Comparison of ENCODE assay signal across 9 mouse cellular contexts in the genomic region with DNA sequence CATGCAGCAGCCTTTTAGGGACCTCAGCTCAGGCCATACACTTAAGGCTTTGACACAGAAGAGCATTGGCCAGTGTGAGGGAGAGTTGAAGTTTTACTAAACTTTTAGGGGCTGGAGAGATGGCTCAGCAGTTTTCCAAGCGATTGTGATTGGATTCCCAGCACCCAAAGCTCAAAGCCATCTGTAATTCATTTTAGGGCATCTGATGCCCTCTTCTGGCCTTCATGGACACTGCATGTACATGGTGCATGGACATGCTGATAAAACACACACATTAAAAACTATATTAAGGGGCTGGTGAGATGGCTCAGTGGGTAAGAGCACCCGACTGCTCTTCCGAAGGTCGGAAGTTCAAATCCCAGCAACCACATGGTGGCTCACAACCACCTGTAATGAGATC. TPM values are rescaled to one million over a fixed set of nuclear protein-coding genes. Genes with fewer than 3 reads are reported as not detected.
DNase-seq lines count a peak whose midpoint lies in the region; ATAC-seq and TF ChIP-seq lines count a peak whose summit lies in the region.
"Had no signal": no experiment of that assay in that cellular context is flagged by ENCODE, and none has a peak within 500 bp of the region (broad histone marks: within the 10 kb centered on the region; RNA-seq: fewer than 3 reads in every experiment).

No protein-coding gene starts in this region.

- no peak overlapping the region for H3K9ac ChIP-seq in hindbrain, postnatal 0 days (replicated peaks; ENCODE audit: low read length)
- H3K9ac ChIP-seq: midbrain, embryonic 12.5 days had no signal

- H3K4me2 ChIP-seq in hindbrain, postnatal 0 days (ENCODE audit: low read depth, low read length): no peak overlapping the region
- H3K4me2 ChIP-seq: midbrain, embryonic 12.5 days had no signal

- no peak for ATAC-seq in hindbrain, postnatal 0 days
- no peak for ATAC-seq in frontal cortex, adult (ENCODE audit: low TSS enrichment)

- no peak overlapping the region for H3K27ac ChIP-seq in hindbrain, postnatal 0 days
- no peak overlapping the region for H3K27ac ChIP-seq in hindbrain, embryonic 10.5 days
- H3K27ac ChIP-seq in embryonic facial prominence, embryonic 10.5 days (replicated peaks): no peak overlapping the region
- H3K27ac ChIP-seq: midbrain, embryonic 12.5 days had no signal

- DNase-seq in hindbrain, postnatal 0 days (ENCODE audit: low spot score): no peak
- DNase-seq in hindbrain, embryonic 10.5 days (ENCODE audit: low spot score): no peak
- peak; percentile 64 to 66 for DNase-seq in B cell, adult 2 months
- DNase-seq in adipocyte (ENCODE audit: low spot score): peak; percentile 47
- DNase-seq in kidney, postnatal 10 days: peak; percentile 71
- DNase-seq in embryonic facial prominence, embryonic 10.5 days (ENCODE audit: low spot score): no peak
- DNase-seq in right cerebral cortex, adult 18-20 months: no peak

- no peaks in the 10 kb centered on the region for H3K36me3 ChIP-seq in hindbrain, postnatal 0 days (ENCODE audit: insufficient read depth, low read length)
- no peaks in the 10 kb centered on the region for H3K36me3 ChIP-seq in hindbrain, embryonic 10.5 days
- H3K36me3 ChIP-seq in embryonic facial prominence, embryonic 10.5 days (replicated peaks): no peaks in the 10 kb centered on the region
- H3K36me3 ChIP-seq: midbrain, embryonic 12.5 days had no signal

- peak; percentile 48 for TF ChIP-seq CTCF in hindbrain, postnatal 0 days (IDR thresholded peaks at IDR 0.05; ENCODE audit: low read depth)

- no peaks in the 10 kb centered on the region for H3K27me3 ChIP-seq in hindbrain, postnatal 0 days (ENCODE audit: insufficient read depth, low read length)
- no peaks in the 10 kb centered on the region for H3K27me3 ChIP-seq in hindbrain, embryonic 10.5 days (ENCODE audit: insufficient read depth, poor library complexity, severe bottlenecking)
- H3K27me3 ChIP-seq in embryonic facial prominence, embryonic 10.5 days (replicated peaks; ENCODE audit: low read depth, poor library complexity, severe bottlenecking): no peaks in the 10 kb centered on the region
- H3K27me3 ChIP-seq: midbrain, embryonic 12.5 days had no signal

- no peaks in the 10 kb centered on the region for H3K4me1 ChIP-seq in hindbrain, postnatal 0 days (ENCODE audit: insufficient read depth, low read length)
- peaks cover under 1% of the 10 kb centered on the region; the same call in 1 of the 2 replicates for H3K4me1 ChIP-seq in hindbrain, embryonic 10.5 days (replicated peaks)
- peaks cover 1% of the 10 kb centered on the region for H3K4me1 ChIP-seq in embryonic facial prominence, embryonic 10.5 days
- H3K4me1 ChIP-seq: midbrain, embryonic 12.5 days had no signal

- WGBS in hindbrain, postnatal 0 days: 80% methylated on average over 4 of the region's 4 CpGs
- 72% methylated on average over 4 of the region's 4 CpGs for WGBS in hindbrain, embryonic 10.5 days
- WGBS in embryonic facial prominence, embryonic 10.5 days: 77% methylated on average over 4 of the region's 4 CpGs

- H3K4me3 ChIP-seq in hindbrain, postnatal 0 days (ENCODE audit: low read length): no peak overlapping the region
- H3K4me3 ChIP-seq in hindbrain, embryonic 10.5 days: no peak overlapping the region
- H3K4me3 ChIP-seq in embryonic facial prominence, embryonic 10.5 days: no peak overlapping the region
- H3K4me3 ChIP-seq: midbrain, embryonic 12.5 days had no signal

- peaks cover 5% of the 10 kb centered on the region for H3K9me3 ChIP-seq in hindbrain, postnatal 0 days (ENCODE audit: low read length)
- peaks cover 10% of the 10 kb centered on the region; the same call in 1 of the 2 replicates for H3K9me3 ChIP-seq in hindbrain, embryonic 10.5 days
- peaks cover 11% of the 10 kb centered on the region; the same call in 1 of the 2 replicates for H3K9me3 ChIP-seq in embryonic facial prominence, embryonic 10.5 days

RNA-seq across cellular contexts. Expression of a gene that starts 4.8 kb away (rescaled TPM):
- total RNA-seq in hindbrain, postnatal 0 days (2014; rRNA removed): 65.0 and 76.9 TPM in 2 replicates
- 112 and 125 TPM in 2 replicates for polyA plus RNA-seq in hindbrain, postnatal 0 days (2015; fragmentation: Nextera tagmentation; extraction: Ambion mirVana)
- 7.2 and 11.1 TPM in 2 replicates for polyA plus RNA-seq in hindbrain, embryonic 10.5 days (2016; fragmentation: Nextera tagmentation; extraction: Ambion mirVana)
- 7.1 and 8.9 TPM in 2 replicates for polyA plus RNA-seq in embryonic facial prominence, embryonic 10.5 days (2016; fragmentation: Nextera tagmentation; extraction: Ambion mirVana)

RNA-seq across cellular contexts. Expression of a gene that starts 37.8 kb away (rescaled TPM):
- total RNA-seq in hindbrain, postnatal 0 days (2014; rRNA removed): 10.0 and 13.1 TPM in 2 replicates
- 4.7 and 5.1 TPM in 2 replicates for polyA plus RNA-seq in hindbrain, postnatal 0 days (2015; fragmentation: Nextera tagmentation; extraction: Ambion mirVana)
- 16.1 and 18.0 TPM in 2 replicates for polyA plus RNA-seq in hindbrain, embryonic 10.5 days (2016; fragmentation: Nextera tagmentation; extraction: Ambion mirVana)
- polyA plus RNA-seq in embryonic facial prominence, embryonic 10.5 days (2016; fragmentation: Nextera tagmentation; extraction: Ambion mirVana): 17.0 and 17.1 TPM in 2 replicates

Comparison
In these comparisons a context has a peak if more than half of its experiments do, and no peak if none do; other contexts are left out.
1. DNase-seq: peak in B cell, adult 2 months (2 of 2), adipocyte (single experiment) and kidney, postnatal 10 days (single experiment); none in hindbrain, postnatal 0 days (single experiment), hindbrain, embryonic 10.5 days (single experiment), embryonic facial prominence, embryonic 10.5 days (single experiment) and right cerebral cortex, adult 18-20 months (single experiment).